Mouse (Mus musculus): Measurements from ENCODE around the gene Becn1. TPM values are rescaled to one million over a fixed set of nuclear protein-coding genes. Genes with fewer than 3 reads are reported as not detected.

Becn1 gene
- 207 TPM for polyA plus RNA-seq (2017; shearing (Covaris generic))

GRCm38 (mm10) chr11:101302004-101302798 lies at the start of gene Becn1:
Becn1 (minus strand) TSS chr11:101302286.

GRCm38 (mm10) chr11:101330371-101330924 lies 28.4 kb upstream of the Becn1 start, which contains the start of gene Aoc3:
Aoc3 (plus strand) TSS chr11:101330605.

GRCm38 (mm10) chr11:101324763-101325162 lies 22.7 kb upstream of the Becn1 start, which contains the start of gene Aoc2:
Aoc2 (plus strand) TSS chr11:101325063.

GRCm38 (mm10) chr11:101315665-101316500 lies 13.8 kb upstream of the Becn1 start, which contains the start of gene Psme3:
Psme3 (plus strand) TSS chr11:101316213.

GRCm38 (mm10) chr11:101278223-101279192 lies 23.6 kb downstream of the Becn1 start, which contains the start of the genes Cntd1 and Coa3:
Cntd1 (plus strand) TSS chr11:101279012.
Coa3 (minus strand) TSS chr11:101279114.

GRCm38 (mm10) chr11:101259948-101260825 lies 41.9 kb downstream of the Becn1 start, which contains the start of gene Wnk4:
Wnk4 (plus strand) TSS chr11:101260567.

GRCm38 (mm10) chr11:101253613-101254389 lies 48.3 kb downstream of the Becn1 start, which contains the start of gene Vps25:
Vps25 (plus strand) TSS chr11:101253707.

GRCm38 (mm10) chr11:101245855-101246701 lies 56.0 kb downstream of the Becn1 start, which contains the start of gene Ramp2:
Ramp2 (plus strand) TSS chr11:101246028.

Other genes starting within 250 kb of the Becn1 start
- gene Naglu, start 232.3 kb downstream of the Becn1 start, polyA plus RNA-seq (2017; shearing (Covaris generic)) = 35.3 TPM
- 0.74 TPM for gene Hsd17b1, start 223.9 kb downstream of the Becn1 start, polyA plus RNA-seq (2017; shearing (Covaris generic))
- gene Coasy, start 219.7 kb downstream of the Becn1 start, polyA plus RNA-seq (2017; shearing (Covaris generic)) = 38.4 TPM
- 94.3 TPM for gene Mlx, start 215.0 kb downstream of the Becn1 start, polyA plus RNA-seq (2017; shearing (Covaris generic))
- 6.8 TPM for gene Psmc3ip, start 206.8 kb downstream of the Becn1 start, polyA plus RNA-seq (2017; shearing (Covaris generic))
- 80.5 TPM for gene Retreg3, start 182.4 kb downstream of the Becn1 start, polyA plus RNA-seq (2017; shearing (Covaris generic))
- 40.0 TPM for gene Tubg1, start 182.3 kb downstream of the Becn1 start, polyA plus RNA-seq (2017; shearing (Covaris generic))
- gene Tubg2, start 146.4 kb downstream of the Becn1 start, polyA plus RNA-seq (2017; shearing (Covaris generic)) = 2.2 TPM
- 0.06 TPM for gene Cntnap1, start 131.8 kb downstream of the Becn1 start, polyA plus RNA-seq (2017; shearing (Covaris generic))
- 0.25 TPM for gene Plekhh3, start 130.9 kb downstream of the Becn1 start, polyA plus RNA-seq (2017; shearing (Covaris generic))
- 2.5 TPM for gene Ccr10, start 126.8 kb downstream of the Becn1 start, polyA plus RNA-seq (2017; shearing (Covaris generic))
- gene Ezh1, start 75.8 kb downstream of the Becn1 start, polyA plus RNA-seq (2017; shearing (Covaris generic)) = 71.6 TPM
- gene Ramp2, start 56.3 kb downstream of the Becn1 start, polyA plus RNA-seq (2017; shearing (Covaris generic)) = 0.41 TPM
- gene Vps25, start 48.6 kb downstream of the Becn1 start, polyA plus RNA-seq (2017; shearing (Covaris generic)) = 158 TPM
- gene Wnk4, start 41.7 kb downstream of the Becn1 start, polyA plus RNA-seq (2017; shearing (Covaris generic)) = 5.8 TPM
- 0.54 TPM for gene Cntd1, start 23.3 kb downstream of the Becn1 start, polyA plus RNA-seq (2017; shearing (Covaris generic))
- gene Coa3, start 23.2 kb downstream of the Becn1 start, polyA plus RNA-seq (2017; shearing (Covaris generic)) = 112 TPM
- 186 TPM for gene Psme3, start 13.9 kb upstream of the Becn1 start, polyA plus RNA-seq (2017; shearing (Covaris generic))
- 3.6 TPM for gene Aoc2, start 22.8 kb upstream of the Becn1 start, polyA plus RNA-seq (2017; shearing (Covaris generic))
- gene Aoc3, start 28.3 kb upstream of the Becn1 start, polyA plus RNA-seq (2017; shearing (Covaris generic)) = not detected
- not detected for gene G6pc, start 65.3 kb upstream of the Becn1 start, polyA plus RNA-seq (2017; shearing (Covaris generic))
- gene Aarsd1, start 115.3 kb upstream of the Becn1 start, polyA plus RNA-seq (2017; shearing (Covaris generic)) = 40.9 TPM
- 2.3 TPM for gene Gm27029, start 122.5 kb upstream of the Becn1 start, polyA plus RNA-seq (2017; shearing (Covaris generic))
- gene Rundc1, start 122.8 kb upstream of the Becn1 start, polyA plus RNA-seq (2017; shearing (Covaris generic)) = 32.5 TPM
- gene Ptges3l, start 123.0 kb upstream of the Becn1 start, polyA plus RNA-seq (2017; shearing (Covaris generic)) = 3.1 TPM
- 356 TPM for gene Rpl27, start 140.0 kb upstream of the Becn1 start, polyA plus RNA-seq (2017; shearing (Covaris generic))
- 192 TPM for gene Ifi35, start 146.1 kb upstream of the Becn1 start, polyA plus RNA-seq (2017; shearing (Covaris generic))
- 0.22 TPM for gene Rnd2, start 162.7 kb upstream of the Becn1 start, polyA plus RNA-seq (2017; shearing (Covaris generic))
- 0.59 TPM for gene Vat1, start 163.9 kb upstream of the Becn1 start, polyA plus RNA-seq (2017; shearing (Covaris generic))
- 2.4 TPM for gene Brca1, start 249.7 kb upstream of the Becn1 start, polyA plus RNA-seq (2017; shearing (Covaris generic))
- 105 TPM for gene Nbr1, start 249.9 kb upstream of the Becn1 start, polyA plus RNA-seq (2017; shearing (Covaris generic))